Comparison of ENCODE assay signal across 17 mouse cellular contexts in genomic region chr9:73242521-73243308, GRCm38 (mm10).
DNase-seq lines count a peak whose midpoint lies in the region; ATAC-seq and TF ChIP-seq lines count a peak whose summit lies in the region.
"Had no signal": no experiment of that assay in that cellular context is flagged by ENCODE, and none has a peak within 500 bp of the region (broad histone marks: within the 10 kb centered on the region; RNA-seq: fewer than 3 reads in every experiment).

No protein-coding gene starts in this region.

- ATAC-seq in kidney, embryonic 16.5 days (ENCODE audit: low FRiP score, low TSS enrichment): peak; percentile 70
- no peak for ATAC-seq in midbrain, embryonic 14.5 days (ENCODE audit: low FRiP score, low TSS enrichment)
- no peak for ATAC-seq in midbrain, postnatal 0 days (ENCODE audit: low FRiP score)
- ATAC-seq: lung, postnatal 0 days had no signal

- H3K36me3 ChIP-seq in heart, embryonic 10.5 days: no peaks in the 10 kb centered on the region
- H3K36me3 ChIP-seq in kidney, embryonic 16.5 days (ENCODE audit: insufficient read depth, low read length): no peaks in the 10 kb centered on the region
- H3K36me3 ChIP-seq in midbrain, embryonic 14.5 days (ENCODE audit: control insufficient read depth, insufficient read depth, low read length): no peaks in the 10 kb centered on the region
- H3K36me3 ChIP-seq in midbrain, postnatal 0 days (ENCODE audit: insufficient read depth, low read length): no peaks in the 10 kb centered on the region
- H3K36me3 ChIP-seq: heart, embryonic 12.5 days; limb, embryonic 15.5 days; liver, embryonic 15.5 days; neural tube, embryonic 12.5 days had no signal

- no peak overlapping the region for H3K9ac ChIP-seq in kidney, embryonic 16.5 days (replicated peaks; ENCODE audit: low read length)
- no peak overlapping the region for H3K9ac ChIP-seq in midbrain, embryonic 14.5 days (replicated peaks; ENCODE audit: low read length)
- no peak overlapping the region for H3K9ac ChIP-seq in midbrain, postnatal 0 days (replicated peaks; ENCODE audit: low read length, poor library complexity, severe bottlenecking)
- H3K9ac ChIP-seq: heart, embryonic 12.5 days; limb, embryonic 15.5 days; liver, embryonic 15.5 days; neural tube, embryonic 12.5 days had no signal

- H3K9me3 ChIP-seq in heart, embryonic 10.5 days: no peaks in the 10 kb centered on the region
- no peaks in the 10 kb centered on the region for H3K9me3 ChIP-seq in kidney, embryonic 16.5 days (ENCODE audit: low read length)
- H3K9me3 ChIP-seq in midbrain, embryonic 14.5 days (ENCODE audit: control insufficient read depth, low read length): no peaks in the 10 kb centered on the region
- no peaks in the 10 kb centered on the region for H3K9me3 ChIP-seq in midbrain, postnatal 0 days (ENCODE audit: low read length)
- H3K9me3 ChIP-seq: heart, embryonic 12.5 days; limb, embryonic 15.5 days; liver, embryonic 15.5 days; neural tube, embryonic 12.5 days had no signal

- DNase-seq in heart, adult 11 months: peak; percentile 51
- no peak for DNase-seq in heart, embryonic 10.5 days (ENCODE audit: low spot score)
- no peak for DNase-seq in kidney, adult 9 months
- DNase-seq in midbrain, embryonic 14.5 days: no peak
- DNase-seq in midbrain, postnatal 0 days (ENCODE audit: low spot score): peak; percentile 34
- no peak for DNase-seq in thymus, postnatal 14 days
- DNase-seq: embryo, embryonic 11 days; heart, postnatal 14 days; kidney, adult 2 months; thymus, postnatal 4 days had no signal

- H3K4me1 ChIP-seq in heart, embryonic 10.5 days: peaks cover 12% of the 10 kb centered on the region; the same call in 1 of the 2 replicates
- H3K4me1 ChIP-seq in kidney, embryonic 16.5 days (ENCODE audit: insufficient read depth, low read length): no peaks in the 10 kb centered on the region
- H3K4me1 ChIP-seq in midbrain, embryonic 14.5 days (ENCODE audit: control insufficient read depth, insufficient read depth, low read length): no peaks in the 10 kb centered on the region
- H3K4me1 ChIP-seq in midbrain, postnatal 0 days (ENCODE audit: insufficient read depth, low read length): no peaks in the 10 kb centered on the region
- H3K4me1 ChIP-seq: limb, embryonic 15.5 days; liver, embryonic 15.5 days; neural tube, embryonic 12.5 days had no signal

- no peaks in the 10 kb centered on the region for H3K27me3 ChIP-seq in heart, embryonic 10.5 days (ENCODE audit: insufficient read depth, poor library complexity, severe bottlenecking)
- H3K27me3 ChIP-seq in kidney, embryonic 16.5 days (ENCODE audit: insufficient read depth, low read length): no peaks in the 10 kb centered on the region
- H3K27me3 ChIP-seq in midbrain, embryonic 14.5 days (ENCODE audit: control insufficient read depth, insufficient read depth, low read length): no peaks in the 10 kb centered on the region
- no peaks in the 10 kb centered on the region for H3K27me3 ChIP-seq in midbrain, postnatal 0 days (ENCODE audit: insufficient read depth, low read length)
- H3K27me3 ChIP-seq: heart, embryonic 12.5 days; limb, embryonic 15.5 days; liver, embryonic 15.5 days; neural tube, embryonic 12.5 days had no signal

- 66% methylated on average over 4 of the region's 4 CpGs for WGBS in heart, embryonic 10.5 days
- 42% methylated on average over 4 of the region's 4 CpGs for WGBS in kidney, embryonic 16.5 days
- WGBS in midbrain, embryonic 14.5 days: 46% methylated on average over 4 of the region's 4 CpGs
- WGBS in midbrain, postnatal 0 days: 39% methylated on average over 4 of the region's 4 CpGs

- no peak for TF ChIP-seq CTCF in midbrain, postnatal 0 days (IDR thresholded peaks at IDR 0.05)

- H3K27ac ChIP-seq in heart, embryonic 10.5 days: no peak overlapping the region
- no peak overlapping the region for H3K27ac ChIP-seq in kidney, embryonic 16.5 days (ENCODE audit: low read length)
- H3K27ac ChIP-seq in midbrain, embryonic 14.5 days (replicated peaks; ENCODE audit: low read depth, low read length): peak overlapping the region; percentile 22; the same call in 1 of the 2 replicates
- no peak overlapping the region for H3K27ac ChIP-seq in midbrain, postnatal 0 days (ENCODE audit: low read depth, low read length)
- H3K27ac ChIP-seq: layer of hippocampus, adult 2 months; limb, embryonic 15.5 days; liver, embryonic 15.5 days; neural tube, embryonic 12.5 days had no signal

- H3K4me2 ChIP-seq in kidney, embryonic 16.5 days (replicated peaks; ENCODE audit: low read depth, low read length): no peak overlapping the region
- H3K4me2 ChIP-seq in midbrain, embryonic 14.5 days (ENCODE audit: low read length): no peak overlapping the region
- no peak overlapping the region for H3K4me2 ChIP-seq in midbrain, postnatal 0 days (ENCODE audit: low read depth, low read length, poor library complexity, severe bottlenecking)
- H3K4me2 ChIP-seq: heart, embryonic 12.5 days; limb, embryonic 15.5 days; liver, embryonic 15.5 days; neural tube, embryonic 12.5 days had no signal

- H3K4me3 ChIP-seq in heart, embryonic 10.5 days: no peak overlapping the region
- H3K4me3 ChIP-seq in kidney, embryonic 16.5 days (ENCODE audit: low read length): no peak overlapping the region
- no peak overlapping the region for H3K4me3 ChIP-seq in midbrain, embryonic 14.5 days (replicated peaks; ENCODE audit: low read depth, low read length)
- H3K4me3 ChIP-seq in midbrain, postnatal 0 days (ENCODE audit: low read depth, low read length): no peak overlapping the region
- H3K4me3 ChIP-seq: heart, embryonic 12.5 days; layer of hippocampus, adult 2 months; limb, embryonic 15.5 days; liver, embryonic 15.5 days; neural tube, embryonic 12.5 days had no signal

Comparison
In these comparisons a context has a peak if more than half of its experiments do, and no peak if none do; other contexts are left out.
1. DNase-seq: peak in heart, adult 11 months (single experiment) and midbrain, postnatal 0 days (single experiment); none in heart, embryonic 10.5 days (single experiment), kidney, adult 9 months (single experiment), midbrain, embryonic 14.5 days (single experiment) and thymus, postnatal 14 days (single experiment).